Comparison of ENCODE assay signal across 19 mouse cellular contexts in the genomic region with DNA sequence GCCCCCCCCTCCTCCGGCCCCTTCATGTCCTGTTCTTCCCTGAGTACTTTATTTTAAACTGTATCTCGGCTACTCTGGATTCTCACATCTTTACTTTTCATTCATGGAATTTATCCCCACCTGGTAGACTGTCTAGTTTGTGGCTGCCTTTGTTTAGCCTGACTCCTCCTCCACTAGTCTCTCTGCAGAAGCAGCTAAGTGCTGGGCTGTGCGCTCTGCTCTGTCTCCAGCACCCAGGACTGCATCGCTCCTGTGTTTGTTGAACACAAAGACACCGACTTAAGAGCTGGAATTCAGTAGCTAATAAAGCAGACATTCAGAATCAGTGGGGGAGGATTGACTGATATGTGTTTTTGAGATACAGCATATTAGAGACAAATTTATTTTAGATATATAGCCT.
A peak's percentile ranks its signal among the peaks of the same experiment; 100 is the strongest.
DNase-seq lines count a peak whose midpoint lies in the region; ATAC-seq and TF ChIP-seq lines count a peak whose summit lies in the region.
"Had no signal": no experiment of that assay in that cellular context is flagged by ENCODE, and none has a peak within 500 bp of the region (broad histone marks: within the 10 kb centered on the region; RNA-seq: fewer than 3 reads in every experiment).

No protein-coding gene starts in this region.

- 69% methylated on average over 5 of the region's 5 CpGs for WGBS in heart, embryonic 10.5 days
- 47% methylated on average over 5 of the region's 5 CpGs for WGBS in forebrain, embryonic 14.5 days

- no peak for TF ChIP-seq CTCF in layer of hippocampus, adult 2 months (conservative IDR thresholded peaks at IDR 0.05)

- H3K9ac ChIP-seq in forebrain, embryonic 14.5 days (ENCODE audit: low read length), result no peak overlapping the region
- H3K9ac ChIP-seq: embryonic facial prominence, embryonic 13.5 days; lung, embryonic 15.5 days; stomach, embryonic 15.5 days had no signal

- DNase-seq in heart, embryonic 10.5 days (ENCODE audit: low spot score), result no peak
- DNase-seq in heart, postnatal 10 days, result no peak
- DNase-seq in layer of hippocampus, adult 2 months (ENCODE audit: low spot score in 2 of 2), result no peak
- no peak for DNase-seq in layer of hippocampus, adult 9-11 months
- peak; percentile 69 for DNase-seq in brain, adult 2 months (ENCODE audit: low read depth, low spot score)
- DNase-seq in forebrain, embryonic 14.5 days (ENCODE audit: low spot score), result peak; percentile 31
- no peak for DNase-seq in frontal cortex, postnatal 36 days (ENCODE audit: low spot score in 2 of 2)
- DNase-seq in T-cell, adult 2 months (ENCODE audit: low spot score), result no peak
- DNase-seq: cerebellum, adult 11-12 months; gastrocnemius, postnatal 36 days; heart, postnatal 36 days; right cerebral cortex, adult 18-20 months; spleen, adult 18-20 months had no signal

- peaks cover 49% of the 10 kb centered on the region for H3K4me1 ChIP-seq in heart, embryonic 10.5 days
- peaks cover 21% of the 10 kb centered on the region for H3K4me1 ChIP-seq in forebrain, embryonic 14.5 days (ENCODE audit: control insufficient read depth, insufficient read depth, low read length)
- H3K4me1 ChIP-seq: lung, embryonic 15.5 days; stomach, embryonic 15.5 days had no signal

- H3K4me3 ChIP-seq in heart, embryonic 10.5 days, result no peak overlapping the region
- no peak overlapping the region for H3K4me3 ChIP-seq in layer of hippocampus, adult 2 months
- no peak overlapping the region for H3K4me3 ChIP-seq in forebrain, embryonic 14.5 days (ENCODE audit: low read depth, low read length)
- H3K4me3 ChIP-seq: embryonic facial prominence, embryonic 13.5 days; lung, embryonic 15.5 days; stomach, embryonic 15.5 days had no signal

- no peaks in the 10 kb centered on the region for H3K9me3 ChIP-seq in heart, embryonic 10.5 days
- H3K9me3 ChIP-seq in forebrain, embryonic 14.5 days (replicated peaks; ENCODE audit: control insufficient read depth, low read length), result no peaks in the 10 kb centered on the region
- H3K9me3 ChIP-seq: embryonic facial prominence, embryonic 13.5 days; lung, embryonic 15.5 days; stomach, embryonic 15.5 days had no signal

- no peak overlapping the region for H3K4me2 ChIP-seq in forebrain, embryonic 14.5 days (ENCODE audit: low read length)
- H3K4me2 ChIP-seq: embryonic facial prominence, embryonic 13.5 days; liver, embryonic 11.5 days; lung, embryonic 15.5 days; stomach, embryonic 15.5 days had no signal

- no peak for ATAC-seq in forebrain, embryonic 14.5 days
- ATAC-seq: intestine, embryonic 16.5 days had no signal

- H3K27ac ChIP-seq in heart, embryonic 10.5 days, result peak overlapping the region; percentile 57
- peak overlapping the region; percentile 83 for H3K27ac ChIP-seq in layer of hippocampus, adult 2 months
- H3K27ac ChIP-seq in forebrain, embryonic 14.5 days (ENCODE audit: low read depth, low read length), result no peak overlapping the region
- H3K27ac ChIP-seq: embryonic facial prominence, embryonic 13.5 days; kidney, postnatal 0 days; lung, embryonic 15.5 days; stomach, embryonic 15.5 days had no signal

- intact Hi-C loops in heart, postnatal 10 days (cut with DNase I), result no loop called here

- no peaks in the 10 kb centered on the region for H3K36me3 ChIP-seq in heart, embryonic 10.5 days
- H3K36me3 ChIP-seq in forebrain, embryonic 14.5 days (ENCODE audit: control insufficient read depth, insufficient read depth, low read length), result no peaks in the 10 kb centered on the region
- H3K36me3 ChIP-seq: embryonic facial prominence, embryonic 13.5 days; lung, embryonic 15.5 days; stomach, embryonic 15.5 days had no signal

- H3K27me3 ChIP-seq in heart, embryonic 10.5 days (ENCODE audit: insufficient read depth, poor library complexity, severe bottlenecking), result no peaks in the 10 kb centered on the region
- no peaks in the 10 kb centered on the region for H3K27me3 ChIP-seq in forebrain, embryonic 14.5 days (replicated peaks; ENCODE audit: control insufficient read depth, insufficient read depth, low read length)
- H3K27me3 ChIP-seq: embryonic facial prominence, embryonic 13.5 days; lung, embryonic 15.5 days; stomach, embryonic 15.5 days had no signal

Comparison
In these comparisons a context has a peak if more than half of its experiments do, and no peak if none do; other contexts are left out.
1. DNase-seq: peak in brain, adult 2 months (single experiment) and forebrain, embryonic 14.5 days (single experiment); none in heart, embryonic 10.5 days (single experiment), heart, postnatal 10 days (0 of 2), layer of hippocampus, adult 2 months (0 of 2), layer of hippocampus, adult 9-11 months (single experiment), frontal cortex, postnatal 36 days (0 of 2) and T-cell, adult 2 months (single experiment).